Mouse (Mus musculus): ENCODE results near the gene Amigo3. TPM values are rescaled to one million over a fixed set of nuclear protein-coding genes. Genes with fewer than 3 reads are reported as not detected.

Amigo3 gene
- polyA plus RNA-seq, 1 experiment from 2014 or later, result 1.8 TPM

DNA sequence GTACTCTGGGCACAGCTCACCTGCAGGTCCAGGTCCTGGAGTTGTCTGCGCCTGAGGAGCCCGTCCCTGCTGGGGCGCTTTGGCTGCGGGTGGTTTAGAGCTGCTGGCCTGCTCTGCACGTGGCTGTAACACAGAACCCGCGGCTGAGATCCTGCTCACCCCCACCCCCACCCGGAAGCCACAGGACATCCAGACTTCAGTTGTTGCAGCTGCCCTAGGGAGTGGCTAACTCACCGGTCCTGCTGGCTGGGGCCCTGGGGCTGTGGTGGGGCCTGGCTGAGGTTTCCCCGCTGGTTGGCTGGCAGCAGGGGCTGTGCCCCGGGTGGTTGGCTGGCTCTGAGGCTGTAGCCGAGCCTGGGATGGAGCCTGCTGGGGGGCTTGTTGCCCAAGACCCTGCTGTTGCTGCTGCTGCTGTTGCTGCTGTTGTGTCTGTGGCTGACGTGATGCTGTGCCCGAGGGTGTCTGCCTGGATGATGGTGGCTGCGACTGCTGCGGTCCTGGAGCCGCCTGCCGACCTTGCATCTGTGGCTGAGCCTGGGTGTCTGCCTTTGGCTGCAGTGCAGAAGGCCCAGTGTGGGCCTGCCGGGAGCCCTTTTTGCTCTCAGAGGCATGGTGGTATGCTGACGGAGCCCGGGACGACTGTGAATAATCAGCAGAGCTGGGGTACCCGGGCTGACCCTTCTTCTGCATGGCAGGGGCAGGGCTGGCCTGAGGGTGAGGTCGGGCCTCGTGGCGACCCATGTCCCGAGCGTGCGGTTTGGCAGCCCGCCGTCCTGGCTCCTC is 52.0 kb downstream of the Amigo3 start:
- Histone ChIP-seq H3K4me1 (replicated peaks; ENCODE audit: control insufficient read depth, insufficient read depth, low read length) (peaks cover 5% of the 10 kb centered on the region; the same call in 1 of the 2 replicates), H3K9me3 (ENCODE audit: control insufficient read depth, low read length) (no peaks in the 10 kb centered on the region), H3K27ac (ENCODE audit: low read depth, low read length) (no peak overlapping the region), H3K4me3 (ENCODE audit: low read depth, low read length) (no peak overlapping the region), H3K27me3 (ENCODE audit: control insufficient read depth, insufficient read depth, low read length) (no peaks in the 10 kb centered on the region), H3K4me2 (replicated peaks; ENCODE audit: low read depth, low read length) (0 out of 2 replicates have a peak overlapping the region, but pooled peaks have one; percentile 14), H3K36me3 (ENCODE audit: control insufficient read depth, insufficient read depth, low read length) (no peaks in the 10 kb centered on the region), H3K9ac (ENCODE audit: low read depth, low read length) (peak overlapping the region; percentile 7; the same call in 1 of the 2 replicates)
- ATAC-seq (ENCODE audit: low FRiP score), result peak; percentile 25; the same call in 1 of the 2 replicates
- WGBS, result 34% methylated on average over 30 of the region's 31 CpGs
- peak; percentile 36 for DNase-seq (ENCODE audit: low spot score)

Other genes starting within 250 kb of the Amigo3 start
- 113 and 114 TPM in 2 replicates for gene Rbm6, start 179.9 kb upstream of the Amigo3 start, polyA plus RNA-seq (2014; fragmentation: Nextera tagmentation; extraction: Ambion mirVana)
- 17.5 and 18.1 TPM in 2 replicates for gene Mon1a, start 165.0 kb upstream of the Amigo3 start, polyA plus RNA-seq (2014; fragmentation: Nextera tagmentation; extraction: Ambion mirVana)
- gene Mst1r, start 146.3 kb upstream of the Amigo3 start, polyA plus RNA-seq (2014; fragmentation: Nextera tagmentation; extraction: Ambion mirVana), result 0.31 and 0.60 TPM in 2 replicates
- gene Actl11, start 124.7 kb upstream of the Amigo3 start, polyA plus RNA-seq (2014; fragmentation: Nextera tagmentation; extraction: Ambion mirVana), result not detected in 2 replicates
- 3.6 and 4.5 TPM in 2 replicates for gene Camkv, start 117.5 kb upstream of the Amigo3 start, polyA plus RNA-seq (2014; fragmentation: Nextera tagmentation; extraction: Ambion mirVana)
- gene Traip, start 103.0 kb upstream of the Amigo3 start, polyA plus RNA-seq (2014; fragmentation: Nextera tagmentation; extraction: Ambion mirVana), result 21.8 and 22.6 TPM in 2 replicates
- gene Uba7, start 77.7 kb upstream of the Amigo3 start, polyA plus RNA-seq (2014; fragmentation: Nextera tagmentation; extraction: Ambion mirVana), result 7.4 and 12.4 TPM in 2 replicates
- gene Gm20661, start 70.1 kb upstream of the Amigo3 start, polyA plus RNA-seq (2014; fragmentation: Nextera tagmentation; extraction: Ambion mirVana), result 1.8 and 1.9 TPM in 2 replicates
- gene Inka1, start 67.3 kb upstream of the Amigo3 start, polyA plus RNA-seq (2014; fragmentation: Nextera tagmentation; extraction: Ambion mirVana), result 56.4 and 61.9 TPM in 2 replicates
- 2.9 and 3.3 TPM in 2 replicates for gene Cdhr4, start 60.7 kb upstream of the Amigo3 start, polyA plus RNA-seq (2014; fragmentation: Nextera tagmentation; extraction: Ambion mirVana)
- gene Gm20662, start 56.8 kb upstream of the Amigo3 start, polyA plus RNA-seq (2014; fragmentation: Nextera tagmentation; extraction: Ambion mirVana), result 0.10 and 0.14 TPM in 2 replicates
- 27.4 and 35.5 TPM in 2 replicates for gene Ip6k1, start 50.7 kb upstream of the Amigo3 start, polyA plus RNA-seq (2014; fragmentation: Nextera tagmentation; extraction: Ambion mirVana)
- 18.9 and 20.4 TPM in 2 replicates for gene Gmppb, start 3.9 kb upstream of the Amigo3 start, polyA plus RNA-seq (2014; fragmentation: Nextera tagmentation; extraction: Ambion mirVana)
- gene Mst1, start 27.3 kb downstream of the Amigo3 start, polyA plus RNA-seq (2014; fragmentation: Nextera tagmentation; extraction: Ambion mirVana), result 0.25 TPM in 2 replicates
- gene Rnf123, start 30.2 kb downstream of the Amigo3 start, polyA plus RNA-seq (2014; fragmentation: Nextera tagmentation; extraction: Ambion mirVana), result 24.3 and 26.5 TPM in 2 replicates
- gene Apeh, start 41.4 kb downstream of the Amigo3 start, polyA plus RNA-seq (2014; fragmentation: Nextera tagmentation; extraction: Ambion mirVana), result 54.3 and 55.3 TPM in 2 replicates
- 3.9 and 4.4 TPM in 2 replicates for gene Bsn, start 137.2 kb downstream of the Amigo3 start, polyA plus RNA-seq (2014; fragmentation: Nextera tagmentation; extraction: Ambion mirVana)
- 51.0 and 52.0 TPM in 2 replicates for gene Dag1, start 210.8 kb downstream of the Amigo3 start, polyA plus RNA-seq (2014; fragmentation: Nextera tagmentation; extraction: Ambion mirVana)
- 64.5 and 66.4 TPM in 2 replicates for gene Nicn1, start 237.3 kb downstream of the Amigo3 start, polyA plus RNA-seq (2014; fragmentation: Nextera tagmentation; extraction: Ambion mirVana)
- 20.5 and 23.8 TPM in 2 replicates for gene Amt, start 243.7 kb downstream of the Amigo3 start, polyA plus RNA-seq (2014; fragmentation: Nextera tagmentation; extraction: Ambion mirVana)